Mouse (Mus musculus) neural tube, embryonic 10.5 days (tissue): ENCODE measurements around the gene Slmap.
"Not testable (repeated sequence)": the region's sequence is repeated elsewhere in the genome, so short reads cannot be mapped to it uniquely, and the experiment has no call there.

ENCODE experiments used
- DNase-seq: peaks from one replicate; pipeline ENCODE4 v3.0.0-alpha.2; 2017; ENCODE audit warnings: low spot score; ENCODE audit errors: extremely low spot score

Slmap gene

GRCm38 (mm10) chr14:26406746-26407145 lies 128.0 kb downstream of the Slmap start:
- DNase-seq: no peak

- no peak for DNase-seq
These were observed 136.1 kb downstream of the Slmap start for GRCm38 (mm10) chr14:26398508-26399160.

- no peak for DNase-seq
These were observed 142.9 kb downstream of the Slmap start for GRCm38 (mm10) chr14:26391866-26392265.

- not testable (repeated sequence) for DNase-seq
These were observed 145.8 kb downstream of the Slmap start for GRCm38 (mm10) chr14:26388961-26389360.

GRCm38 (mm10) chr14:26386999-26387398 lies 147.7 kb downstream of the Slmap start:
- not testable (repeated sequence) for DNase-seq

- not testable (repeated sequence) for DNase-seq
These were observed 149.1 kb downstream of the Slmap start for GRCm38 (mm10) chr14:26385659-26386058.

- DNase-seq: peak; percentile 17
These were observed 155.7 kb downstream of the Slmap start for GRCm38 (mm10) chr14:26379071-26379470.

GRCm38 (mm10) chr14:26376652-26377051 lies 158.1 kb downstream of the Slmap start:
- DNase-seq: peak; percentile 83
